Mouse (Mus musculus) liver, embryonic 14.5 days (tissue): ENCODE measurements at regions not wholly inside any gene's neighbourhood (a gene's known extent, or its start where the extent isn't known, plus 50 kb on each side); places are given as distances from the start of the nearest gene placed in this dataset.

Experiments used
- CTCF ChIP-seq: IDR thresholded peaks from 2 replicates; pipeline ENCODE4 v1.5.1; 2016; ENCODE audit warnings: antibody characterized with exemption, low read depth, control low read depth
- EP300 ChIP-seq: IDR thresholded peaks from 2 replicates; pipeline ENCODE4 v1.6.1; 2016; ENCODE audit warnings: antibody characterized with exemption, low read depth

GRCm38 (mm10) chr17:54694637-54695036 lies 395.8 kb upstream of the Slc5a7 start:
- TF ChIP-seq CTCF (no peak), EP300 (no peak)
